Mouse (Mus musculus) spleen, postnatal 10 days (tissue): ENCODE measurements around the gene Rhox7a.
"Not testable (repeated sequence)": the region's sequence is repeated elsewhere in the genome, so short reads cannot be mapped to it uniquely, and the experiment has no call there.

Experiments
- DNase-seq, 2 experiments: peaks; one replicate each; pipeline ENCODE4 v3.0.0; 2021 to 2022; ENCODE audit warnings: low spot score in 2 of 2

Gene Rhox7a

GRCm38 (mm10) chrX:37831386-37831785, at the start of gene Rhox7a:
Gene Rhox7a (plus strand): TSS chrX:37831686.
- DNase-seq = not testable (repeated sequence)

- no peak for DNase-seq
These were observed 24.0 kb upstream of the Rhox7a start for GRCm38 (mm10) chrX:37807286-37808080.

GRCm38 (mm10) chrX:37809396-37809795, 22.1 kb upstream of the Rhox7a start:
- no peak for DNase-seq

- peak in 1 of 2 experiments; percentile 12 for DNase-seq
These were observed 20.3 kb upstream of the Rhox7a start for GRCm38 (mm10) chrX:37811179-37811578.

GRCm38 (mm10) chrX:37815665-37816064, 15.8 kb upstream of the Rhox7a start:
- DNase-seq = no peak

GRCm38 (mm10) chrX:37826610-37827009, 4.9 kb upstream of the Rhox7a start, which contains the start of gene Rhox6:
Gene Rhox6 (plus strand): TSS chrX:37826910.
- not testable (repeated sequence) for DNase-seq

GRCm38 (mm10) chrX:37871641-37872040, 40.2 kb downstream of the Rhox7a start:
- no peak for DNase-seq

GRCm38 (mm10) chrX:37878844-37879243, 47.4 kb downstream of the Rhox7a start, which contains the start of gene Rhox8:
Gene Rhox8 (minus strand): TSS chrX:37878944.
- DNase-seq = no peak
